Mouse (Mus musculus) common myeloid progenitor, adult 5-6 weeks (primary cell): ENCODE data around the gene Slc22a18. TPM values are rescaled to one million over a fixed set of nuclear protein-coding genes. Genes with fewer than 3 reads are reported as not detected.

ENCODE experiments used
- ATAC-seq: replicated peaks from 2 replicates; pipeline ENCODE4 v1.8.0; 2016; ENCODE audit warnings: low read depth, mild to moderate bottlenecking, moderate TSS enrichment, inconsistent platforms; ENCODE audit not compliant: poor library complexity, severe bottlenecking
- total RNA-seq: library from RNA; stranded (forward); fragments of 200-1000, 187-1606 nt; gene quantifications from 2 replicates; pipeline ENCODE4 v1.2.3, GENCODE M21; 2017

The Slc22a18 gene
- total RNA-seq, 1 experiment from 2014 or later: 2.6 TPM

DNA sequence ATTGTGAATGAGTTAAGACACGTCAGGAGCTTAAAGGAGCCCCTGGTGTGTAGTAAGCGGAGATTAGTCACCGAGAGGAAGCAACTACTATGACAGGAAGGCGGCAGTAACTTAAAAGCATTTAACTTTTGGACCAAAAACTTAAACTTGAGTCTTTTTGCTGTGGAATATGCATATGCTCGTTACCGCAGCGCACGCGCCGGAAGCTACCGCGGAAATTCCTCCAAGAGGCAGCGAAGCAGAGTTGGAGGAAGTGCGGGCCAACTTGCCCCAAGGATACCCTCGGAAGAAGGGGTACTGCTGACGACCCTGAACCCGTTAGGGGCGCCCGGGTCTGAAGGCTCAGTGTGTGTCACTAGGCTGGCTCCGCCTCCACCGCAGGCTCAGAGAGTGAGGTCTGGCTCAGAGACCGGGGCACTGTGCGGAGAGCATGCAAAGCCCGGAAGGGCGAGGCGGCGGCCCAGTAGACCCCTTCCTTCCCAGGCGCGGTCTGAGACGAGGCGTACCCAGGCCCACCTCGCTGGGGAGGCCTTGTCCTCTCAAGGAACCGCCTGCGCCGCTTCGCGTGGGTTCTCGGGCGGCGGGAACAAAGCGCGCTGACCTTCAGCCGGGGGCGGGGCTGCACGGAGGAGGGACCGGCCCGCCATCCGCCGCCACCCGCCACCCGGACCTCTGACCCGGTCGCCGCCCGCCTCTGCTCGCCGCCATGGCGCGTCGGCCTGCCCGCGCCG lies 74.9 kb downstream of the Slc22a18 start:
- ATAC-seq: peak; percentile 43

Other genes starting within 250 kb of the Slc22a18 start
- gene Cdkn1c, start 12.7 kb upstream of the Slc22a18 start, total RNA-seq: 1.6 and 2.6 TPM in 2 replicates
- gene Phlda2, start 29.4 kb downstream of the Slc22a18 start, total RNA-seq: 2.6 and 3.2 TPM in 2 replicates
- gene Nap1l4, start 75.4 kb downstream of the Slc22a18 start, total RNA-seq: 151 and 177 TPM in 2 replicates
- 51.1 and 63.9 TPM in 2 replicates for gene Cars, start 126.4 kb downstream of the Slc22a18 start, total RNA-seq
- gene Tnfrsf26, start 155.0 kb downstream of the Slc22a18 start, total RNA-seq: 8.0 and 10.3 TPM in 2 replicates
- gene Tnfrsf22, start 175.9 kb downstream of the Slc22a18 start, total RNA-seq: 3.7 and 4.7 TPM in 2 replicates
- gene Tnfrsf23, start 212.1 kb downstream of the Slc22a18 start, total RNA-seq: 0.63 TPM in 1 of 2 replicates, not detected in the other